Mouse (Mus musculus) natural killer cell, adult 2 months (primary cell): ENCODE measurements around the gene Itga9.

Source experiments
- DNase-seq, 2 experiments: peaks; one replicate each; pipeline ENCODE4 v3.0.0; 2022; ENCODE audit warnings: low spot score in 2 of 2

Gene Itga9

DNA sequence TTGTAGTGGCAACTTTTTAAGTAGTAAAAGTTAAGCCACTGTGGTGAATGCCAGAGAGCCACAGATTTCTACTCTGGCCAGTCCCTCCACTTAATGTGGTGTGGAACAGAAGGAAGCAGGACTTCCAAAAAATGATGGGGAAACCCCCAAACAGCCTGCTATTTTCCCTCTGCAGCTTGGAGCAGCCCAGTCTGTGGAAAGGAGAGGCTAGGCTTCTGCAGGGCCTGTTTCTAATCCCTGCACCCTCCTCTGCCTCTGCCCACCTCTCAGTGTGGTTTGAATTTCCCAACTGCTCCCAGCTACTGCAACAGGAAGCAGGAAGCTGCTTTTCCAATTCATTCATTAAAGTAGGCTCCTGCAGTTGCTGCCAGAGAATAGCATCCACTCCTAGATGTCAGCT lies 158.6 kb downstream of the Itga9 start:
- no peak for DNase-seq

DNA sequence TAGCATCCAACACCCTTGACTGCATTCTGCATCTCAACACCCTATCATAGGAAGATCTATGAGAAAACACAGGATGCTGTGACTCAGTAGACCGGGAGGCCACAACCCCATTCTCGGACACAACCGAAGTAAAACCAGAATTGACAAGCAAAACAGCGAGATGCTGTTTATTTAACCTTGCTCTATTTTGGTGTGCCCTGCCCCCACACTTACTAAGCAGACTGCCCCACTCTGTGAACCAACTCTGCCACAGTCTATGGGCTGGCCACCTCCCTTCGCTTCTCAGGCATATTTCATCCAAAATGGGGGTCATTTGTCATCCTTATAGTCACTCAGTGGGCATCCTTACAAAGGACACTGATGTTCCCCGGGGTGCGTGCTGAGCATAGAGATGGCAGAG lies 160.5 kb downstream of the Itga9 start:
- DNase-seq: no peak

DNA sequence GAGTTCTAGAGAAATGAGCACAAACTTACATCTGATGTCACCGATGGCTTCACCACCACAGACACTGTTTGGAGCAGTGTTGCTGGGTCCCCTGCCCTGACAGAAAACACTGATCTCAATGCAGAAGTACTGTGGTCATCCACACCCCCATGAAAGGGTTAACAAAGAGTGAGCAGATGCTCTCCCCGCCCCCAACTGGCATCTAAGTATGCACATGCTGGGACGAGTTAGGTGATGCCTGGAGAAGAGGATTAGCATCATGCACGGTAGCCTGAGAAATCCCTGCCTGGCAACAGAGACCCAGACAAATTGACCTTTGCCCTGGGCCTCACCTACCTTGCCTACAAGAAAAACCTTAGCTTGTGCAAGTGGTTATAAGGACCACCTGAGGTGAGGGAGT lies 162.1 kb downstream of the Itga9 start:
- DNase-seq: no peak

DNA sequence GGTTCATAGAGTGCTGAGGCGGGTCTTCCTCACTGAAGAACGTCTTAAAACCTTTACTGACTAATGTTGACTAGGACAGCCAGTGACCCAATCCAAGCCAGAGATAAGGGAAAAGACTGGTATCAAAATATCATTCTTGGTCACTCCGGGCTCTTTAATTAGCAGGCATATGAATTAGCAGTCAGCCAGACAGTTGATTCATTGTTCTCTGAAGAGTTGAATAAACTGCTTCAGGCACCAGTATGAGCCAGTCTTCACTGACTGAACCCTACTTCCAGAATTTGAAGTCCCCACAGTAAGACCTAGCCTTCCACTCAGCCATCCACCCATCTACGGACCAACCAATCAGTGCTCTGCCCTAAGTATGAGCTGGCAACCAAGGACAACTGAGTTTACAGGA lies 163.9 kb downstream of the Itga9 start:
- no peak for DNase-seq

DNA sequence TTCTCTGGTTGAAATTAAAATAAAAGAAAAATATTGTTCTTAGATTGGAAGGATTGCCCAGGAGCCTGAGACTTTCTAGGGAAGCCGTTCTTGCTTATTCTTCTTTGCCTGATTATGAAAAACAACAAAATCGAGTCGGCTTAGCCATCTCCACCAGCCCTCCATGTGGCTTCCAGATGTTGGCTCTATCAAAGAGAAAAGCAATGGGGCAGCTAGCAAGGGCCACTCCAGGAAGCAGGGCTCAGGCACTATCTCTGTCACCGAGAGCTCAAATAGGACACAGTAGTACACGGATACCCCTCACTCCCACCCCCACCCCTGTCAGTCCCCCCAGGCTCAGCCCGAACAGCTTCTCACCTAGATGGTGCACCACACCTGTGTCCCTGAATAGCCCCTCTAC lies 168.2 kb downstream of the Itga9 start:
- no peak for DNase-seq

DNA sequence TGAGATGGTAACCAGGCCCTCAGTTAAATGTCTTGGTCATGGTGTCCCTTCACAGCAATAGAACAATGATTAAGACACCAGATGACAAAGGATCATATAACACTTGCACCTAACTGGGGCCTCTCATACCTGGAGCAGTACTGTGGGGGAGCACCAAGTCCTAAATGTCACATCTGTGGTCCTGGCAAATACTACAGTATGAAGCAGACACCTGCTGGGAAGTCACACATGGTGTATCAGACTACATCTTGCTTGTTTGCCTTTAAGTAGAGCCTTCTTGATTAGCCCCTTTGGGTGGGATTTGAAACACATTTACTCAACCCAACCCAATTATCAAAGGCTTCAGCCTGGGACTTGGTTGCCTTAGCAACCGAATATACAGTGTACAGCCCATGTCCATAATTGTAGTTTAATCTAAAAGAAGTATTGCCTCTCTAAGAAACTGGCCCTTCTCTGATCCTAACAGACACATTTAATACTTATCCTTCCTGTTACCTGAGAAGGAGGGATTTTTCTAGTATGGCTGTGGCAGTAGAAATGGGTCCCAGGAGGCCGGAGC lies 170.5 kb downstream of the Itga9 start:
- no peak for DNase-seq

DNA sequence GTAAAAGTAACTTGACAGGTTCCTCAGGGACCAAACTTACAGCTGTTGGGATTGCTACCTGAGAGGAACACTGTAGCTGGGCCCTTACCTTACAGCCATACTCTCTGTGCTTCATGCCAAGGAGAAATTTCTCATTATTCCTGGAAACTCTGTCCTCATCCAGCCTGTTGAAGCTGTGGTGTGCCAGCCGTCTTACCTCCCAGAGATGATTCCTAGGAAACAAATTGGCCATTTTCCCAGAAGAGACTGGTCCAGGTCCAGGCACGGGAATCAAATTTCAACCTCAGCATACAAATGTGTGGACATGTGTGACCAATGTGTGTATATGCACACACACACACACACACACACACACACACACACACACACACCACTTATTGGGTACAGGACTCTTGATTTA lies 172.1 kb downstream of the Itga9 start:
- no peak for DNase-seq

DNA sequence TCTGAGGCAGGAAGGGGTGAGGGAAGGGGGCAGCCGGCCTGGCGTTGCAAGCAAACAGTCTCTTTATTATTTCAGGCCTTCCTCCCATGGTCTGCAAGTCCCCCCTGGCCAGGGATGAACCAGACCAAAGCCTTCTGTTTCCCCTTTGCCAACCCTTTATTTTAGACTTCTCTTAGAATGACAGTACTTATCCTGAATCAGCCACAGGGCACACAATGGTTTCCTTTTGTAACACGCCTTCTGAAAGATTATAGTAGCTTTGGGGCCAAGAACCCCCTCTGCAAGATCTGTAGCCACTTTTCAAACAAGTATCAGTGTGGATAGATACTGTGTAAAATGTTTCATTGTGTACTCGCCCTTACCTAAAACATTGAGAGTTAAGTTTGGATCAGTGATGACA lies 178.1 kb downstream of the Itga9 start:
- DNase-seq: no peak

DNA sequence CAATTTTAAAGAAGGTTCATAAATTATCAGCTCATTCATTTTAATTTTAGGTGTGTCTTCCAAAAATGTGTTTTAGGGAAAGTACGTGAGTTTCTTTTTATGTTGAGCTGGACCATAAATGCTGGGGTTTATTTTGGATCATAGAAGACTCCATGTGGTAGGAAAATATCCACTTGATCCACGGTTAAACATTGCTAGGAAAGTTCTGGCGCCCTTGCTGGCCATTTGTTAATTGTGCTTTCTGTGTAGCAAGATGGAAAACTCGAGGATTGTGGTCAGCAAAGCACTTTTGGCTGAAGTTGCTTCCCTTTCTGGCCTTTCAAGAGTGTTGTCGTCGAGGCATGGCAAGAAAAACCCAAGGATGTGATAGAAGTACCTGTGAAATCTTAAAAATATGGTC lies 179.3 kb downstream of the Itga9 start:
- DNase-seq: no peak

DNA sequence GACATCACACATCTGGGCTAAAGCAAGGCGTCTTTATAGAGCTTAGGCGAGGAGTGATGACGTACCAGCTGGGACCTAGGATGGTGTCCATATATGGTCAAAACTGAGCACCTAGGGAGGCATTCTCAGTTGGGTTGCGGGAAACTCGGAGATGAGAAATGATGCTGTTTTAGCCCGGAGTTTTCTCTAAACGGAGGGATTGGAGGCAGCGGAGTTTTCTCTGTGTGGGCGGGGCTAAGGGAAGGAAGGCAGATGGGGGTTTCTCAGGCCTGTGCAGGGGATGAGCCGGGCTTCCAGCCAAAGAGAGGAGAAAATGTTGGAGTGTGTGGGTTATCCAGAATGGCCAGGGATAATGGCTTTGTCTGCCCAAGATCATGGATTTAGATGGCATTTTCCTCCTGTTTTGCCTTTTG lies 182.4 kb downstream of the Itga9 start:
- no peak for DNase-seq

DNA sequence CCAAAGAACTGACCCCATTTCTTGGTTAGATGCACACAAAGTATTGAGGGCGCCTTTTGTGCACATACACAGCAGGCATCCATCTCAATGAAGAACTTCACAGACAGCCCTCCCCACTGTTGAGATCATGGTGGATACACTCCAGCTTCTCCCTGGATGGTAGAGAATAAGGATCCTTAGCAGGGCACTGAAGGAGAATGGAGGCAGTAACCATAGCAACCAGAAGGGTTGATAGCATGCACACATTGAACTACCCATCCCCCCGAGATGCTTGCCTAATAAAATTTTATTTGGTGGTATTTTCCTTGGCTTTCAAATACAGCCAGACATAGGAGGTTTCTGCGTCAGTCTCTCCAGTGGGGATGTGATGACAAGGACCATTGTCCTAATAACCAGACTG lies 184.7 kb downstream of the Itga9 start:
- DNase-seq: no peak

DNA sequence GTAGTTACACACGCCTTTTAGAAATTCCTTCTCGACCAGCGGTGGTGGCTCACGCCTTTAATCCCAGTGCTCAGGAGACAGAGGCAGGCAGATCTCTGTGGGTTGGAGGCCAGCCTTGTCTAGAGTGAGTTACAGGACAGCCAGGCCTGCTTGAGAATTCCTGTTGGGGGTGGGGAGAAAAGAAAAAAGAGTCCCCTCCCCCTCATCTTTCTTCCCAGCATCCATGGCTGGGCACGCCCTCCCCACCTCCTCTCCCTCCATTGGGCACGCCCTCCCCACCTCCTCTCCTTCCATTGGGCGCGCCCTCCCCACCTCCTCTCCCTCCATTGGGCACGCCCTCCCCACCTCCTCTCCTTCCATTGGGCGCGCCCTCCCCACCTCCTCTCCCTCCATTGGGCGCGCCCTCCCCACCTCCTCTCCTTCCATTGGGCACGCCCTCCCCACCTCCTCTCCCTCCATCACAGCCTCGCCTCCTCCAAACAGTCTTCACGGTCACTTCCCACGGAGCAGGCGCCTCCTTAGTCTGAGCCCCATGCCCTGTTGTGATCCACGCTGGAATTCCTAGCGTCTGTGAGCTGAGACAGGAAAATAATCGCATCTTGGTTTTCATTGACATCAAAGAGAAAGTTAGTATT lies 186.8 kb downstream of the Itga9 start:
- no peak for DNase-seq

DNA sequence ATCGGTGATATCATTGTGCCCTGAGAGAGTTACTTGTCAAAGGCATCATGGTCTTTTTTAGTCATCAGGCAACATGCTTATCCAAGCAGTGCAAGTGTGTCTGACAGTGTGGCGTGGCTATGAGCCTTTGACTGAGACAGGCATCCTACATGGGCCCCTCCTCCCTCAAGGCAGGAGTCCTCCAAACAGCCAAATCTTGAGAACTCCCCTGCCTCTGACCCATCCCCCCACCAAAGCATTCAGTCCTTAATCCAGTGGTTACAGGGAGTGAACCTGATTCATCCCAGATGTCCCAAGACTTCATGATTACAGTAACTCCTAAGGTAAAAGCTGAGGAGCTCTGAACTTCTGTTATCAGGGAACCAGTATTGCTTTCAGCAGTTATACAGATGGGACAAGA lies 188.2 kb downstream of the Itga9 start:
- no peak for DNase-seq

DNA sequence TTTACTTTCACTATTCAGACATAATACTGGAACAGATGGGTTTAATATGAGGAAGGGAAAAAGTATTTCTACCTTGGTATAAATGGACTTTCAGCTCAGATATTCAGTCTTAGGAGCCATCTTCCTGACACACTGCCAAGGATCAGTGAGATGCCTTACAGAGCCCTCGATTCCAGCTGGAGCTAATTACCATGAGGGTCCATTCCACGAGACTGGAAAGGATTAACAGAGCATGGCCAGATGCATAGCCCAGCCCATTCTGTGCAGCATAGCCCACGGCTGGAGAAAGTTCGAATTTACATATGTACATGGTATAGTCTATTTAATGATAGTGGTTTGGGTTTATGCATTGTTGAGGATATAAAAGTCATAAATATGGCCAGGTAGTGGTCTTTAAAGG lies 188.8 kb downstream of the Itga9 start:
- DNase-seq: no peak

DNA sequence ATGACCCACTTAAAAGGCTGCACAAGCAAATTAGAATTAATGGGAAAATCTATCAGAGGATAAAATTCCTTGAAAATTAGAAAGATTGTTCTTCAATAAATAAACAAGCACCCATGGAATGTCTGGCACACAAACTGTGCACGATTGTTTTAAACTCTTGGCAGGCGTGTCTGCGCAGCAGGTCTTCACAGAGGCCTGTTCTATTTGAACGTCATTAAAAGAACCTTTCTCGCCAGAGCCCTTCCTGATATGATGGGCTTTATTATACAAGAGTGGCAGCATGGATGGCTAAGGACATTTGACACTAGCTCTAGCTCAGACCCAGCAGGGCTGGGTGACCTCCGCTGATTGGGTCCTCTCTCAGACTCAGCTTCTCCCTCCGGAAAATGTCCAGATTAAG lies 192.6 kb downstream of the Itga9 start:
- DNase-seq: no peak

DNA sequence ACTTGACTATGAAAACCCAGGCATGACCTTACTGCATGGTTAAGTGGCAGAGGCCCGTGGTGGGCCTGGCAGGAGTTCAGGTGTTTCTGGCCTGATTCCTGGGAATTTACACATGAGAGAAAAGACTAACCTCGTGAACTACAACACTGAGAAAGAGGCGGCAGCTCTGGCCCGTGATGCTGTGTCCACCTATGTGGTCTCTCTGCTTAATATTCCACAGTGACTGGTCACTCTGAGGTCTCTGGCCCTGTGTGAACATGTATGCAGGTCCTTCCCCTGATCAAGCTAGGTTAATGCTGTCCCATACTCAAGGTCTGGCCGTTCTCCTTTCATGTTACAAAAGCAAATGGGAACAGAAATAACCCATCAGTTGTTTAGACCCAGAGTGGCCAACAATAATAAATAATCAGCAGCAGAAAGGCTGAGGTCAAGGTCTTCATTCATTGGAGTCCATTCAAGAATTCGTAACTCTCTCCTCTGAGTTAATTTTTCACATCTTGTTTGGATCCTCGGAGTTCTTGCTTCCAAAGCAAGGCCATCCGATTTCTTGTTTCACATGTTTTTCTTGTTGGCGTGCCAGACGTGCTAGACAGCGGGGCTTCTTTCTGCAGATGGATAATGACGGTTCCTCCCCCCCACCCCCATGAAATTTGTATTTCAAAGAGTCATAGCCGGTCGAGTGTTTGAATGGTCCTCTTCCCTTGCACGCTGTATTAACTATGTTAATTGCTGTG lies 194.9 kb downstream of the Itga9 start:
- DNase-seq: no peak

DNA sequence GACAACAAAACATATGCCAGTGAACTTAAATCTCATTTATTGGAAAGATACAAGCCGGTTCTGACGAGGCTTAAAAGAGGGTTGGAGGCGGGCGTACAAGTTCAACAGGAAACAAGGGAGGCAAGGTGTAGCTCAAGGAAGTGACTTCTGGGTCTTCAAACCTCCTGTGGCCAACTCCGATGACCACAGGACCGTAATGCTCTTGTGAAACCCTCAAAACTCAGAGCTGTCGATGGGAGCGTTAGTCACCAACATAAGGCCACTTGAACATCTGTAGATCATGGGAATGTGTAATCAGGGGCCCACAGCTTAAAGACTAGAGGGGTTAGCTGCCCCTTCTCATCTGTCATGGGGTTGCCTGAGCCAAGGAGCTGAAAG lies 195.4 kb downstream of the Itga9 start:
- no peak for DNase-seq

DNA sequence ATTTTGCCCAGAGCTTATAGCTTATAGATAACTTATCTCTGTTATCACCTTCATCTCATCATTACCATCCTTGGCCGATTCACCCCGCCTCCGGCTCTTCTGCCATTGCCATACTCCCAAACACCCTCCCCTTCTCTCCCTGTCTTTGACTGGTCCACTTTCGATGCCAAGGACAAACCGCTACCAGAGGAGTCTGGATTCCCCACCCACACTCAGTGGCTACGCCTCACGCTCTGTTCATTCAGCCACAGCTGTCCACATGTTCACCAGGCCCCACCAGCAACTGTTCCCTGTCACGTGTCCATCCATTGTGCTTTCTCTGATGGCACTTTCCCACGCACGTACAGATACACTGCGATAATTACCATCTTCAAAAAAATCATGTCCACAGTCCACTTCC lies 195.9 kb downstream of the Itga9 start:
- DNase-seq: no peak

DNA sequence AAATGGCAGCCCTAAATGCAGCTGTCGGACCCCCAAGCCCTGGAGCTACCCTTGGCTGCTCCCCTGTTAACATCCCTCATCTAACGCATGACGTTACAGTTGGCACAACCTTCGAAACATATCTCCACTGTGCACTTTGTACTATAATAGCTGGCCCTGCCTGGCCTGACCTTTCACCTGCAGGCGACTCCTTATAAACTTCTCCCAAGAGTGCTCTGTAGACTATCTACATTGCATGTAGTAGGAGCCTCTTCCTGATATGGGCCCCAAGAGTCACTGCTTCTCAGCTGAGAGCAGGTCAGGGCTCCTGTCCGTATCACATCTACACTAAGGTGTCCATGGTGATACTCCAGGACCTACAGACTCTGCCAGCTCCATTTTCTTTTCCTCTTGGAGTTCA lies 199.2 kb downstream of the Itga9 start:
- no peak for DNase-seq

DNA sequence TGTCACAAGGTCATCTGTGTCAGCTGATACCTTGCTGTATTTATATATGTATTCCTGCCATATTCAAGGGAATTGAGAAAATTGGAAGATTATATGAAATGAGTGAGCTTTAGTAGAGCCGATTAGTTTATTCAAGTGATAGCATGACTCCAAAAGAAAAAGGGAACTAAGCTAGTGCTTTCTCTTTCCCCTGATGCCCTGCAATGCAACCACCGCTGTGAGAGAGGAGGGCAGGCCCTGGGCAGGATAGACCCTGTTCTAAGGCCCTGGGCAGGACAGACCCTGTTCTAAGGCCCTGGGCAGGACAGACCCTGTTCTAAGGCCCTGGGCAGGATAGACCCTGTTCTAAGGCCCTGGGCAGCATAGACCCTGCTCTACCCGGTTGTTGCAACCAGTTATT lies 201.2 kb downstream of the Itga9 start:
- no peak for DNase-seq

DNA sequence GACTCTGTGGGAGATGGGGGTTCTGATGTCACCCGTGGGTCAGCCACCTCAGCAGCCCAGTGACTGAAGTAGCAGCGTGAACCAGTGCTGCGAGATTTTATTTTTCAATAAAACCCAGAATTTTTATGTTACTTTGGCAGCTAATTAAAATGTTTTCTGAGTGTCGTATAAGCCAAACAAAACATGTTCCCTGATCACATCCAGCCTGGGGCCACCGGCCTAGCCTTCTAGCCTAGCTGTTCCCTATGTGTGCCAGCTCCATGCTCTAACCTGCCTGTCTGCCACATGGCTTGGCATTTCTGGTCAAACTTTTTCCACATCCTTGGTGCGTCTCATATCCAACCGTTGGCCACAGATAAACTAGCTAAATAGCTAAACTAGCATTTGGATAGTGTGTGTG lies 205.7 kb downstream of the Itga9 start:
- DNase-seq: no peak

DNA sequence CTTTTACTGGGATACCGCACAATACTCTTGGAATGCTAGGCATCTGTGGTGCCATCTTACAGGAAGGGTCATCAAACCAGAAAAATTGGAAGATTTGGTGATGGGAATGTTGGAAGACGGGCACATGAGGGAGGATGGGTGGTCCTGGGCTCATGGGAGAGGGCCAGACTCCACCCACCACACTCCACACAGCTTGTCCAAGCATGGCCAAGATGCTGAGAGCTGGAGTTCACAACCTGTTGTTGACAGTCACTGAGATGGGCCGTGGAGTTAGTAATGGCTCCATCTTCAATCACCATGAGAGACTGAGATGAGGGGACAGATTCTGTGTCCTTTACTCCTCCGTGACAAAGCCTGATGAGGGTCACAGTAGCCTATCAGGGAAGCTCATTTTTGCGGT lies 207.0 kb downstream of the Itga9 start:
- DNase-seq: no peak

DNA sequence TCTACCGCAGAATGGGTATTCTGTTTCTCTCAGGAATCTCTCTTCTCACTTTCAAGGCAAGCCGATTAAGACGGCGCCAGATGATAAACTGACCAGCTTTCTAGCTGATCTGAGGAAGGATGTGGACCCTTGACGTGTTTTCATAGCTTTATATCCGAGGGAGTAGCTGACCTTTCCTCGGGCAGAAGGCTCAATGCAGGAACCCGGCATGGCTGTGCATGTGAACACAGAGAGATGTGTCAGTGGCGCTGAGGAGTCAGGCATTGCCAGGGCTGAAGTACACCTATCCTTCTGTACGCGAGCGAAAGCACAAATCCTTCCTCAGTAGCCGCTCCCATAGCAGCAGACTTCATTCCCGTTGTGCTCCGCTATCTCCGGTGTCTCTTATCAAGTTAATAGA lies 207.6 kb downstream of the Itga9 start:
- DNase-seq: no peak

DNA sequence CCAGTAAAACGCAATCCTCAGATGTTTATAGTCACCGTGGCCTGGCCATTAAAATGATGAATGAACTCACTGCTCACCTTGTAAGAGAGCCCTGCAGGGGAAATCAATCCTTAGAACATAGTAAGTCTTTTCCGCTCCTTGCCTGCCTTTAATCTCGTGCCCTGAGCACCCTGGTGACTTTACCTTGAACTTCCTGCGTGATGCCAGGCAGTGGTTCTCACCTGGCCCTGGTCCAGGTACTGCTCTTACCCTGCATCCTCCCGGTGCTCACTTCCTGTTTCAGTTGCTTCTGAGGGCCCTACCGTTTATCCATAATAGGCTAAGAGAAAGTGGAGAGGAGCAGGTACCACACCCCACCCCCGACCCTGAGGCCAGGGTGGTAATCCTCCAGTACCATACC lies 208.0 kb downstream of the Itga9 start:
- DNase-seq: no peak
